Mouse (Mus musculus): ENCODE measurements around the gene Slc51b. TPM values are rescaled to one million over a fixed set of nuclear protein-coding genes. Genes with fewer than 3 reads are reported as not detected.

Slc51b gene
- total RNA-seq, 2 experiments from 2014 or later, result not detected

GRCm38 (mm10) chr9:65375163-65375934, 47.4 kb downstream of the Slc51b start:
- intact Hi-C loops (cut with DNase I), result no loop called here
- DNase-seq, result no peak

GRCm38 (mm10) chr9:65374468-65375162, 48.1 kb downstream of the Slc51b start:
- DNase-seq, result peak in 1 of 2 experiments; percentile 35
- intact Hi-C loops (cut with DNase I), result no loop called here

GRCm38 (mm10) chr9:65372449-65372848, 50.3 kb downstream of the Slc51b start:
- intact Hi-C loops (cut with DNase I), result loop anchor here (2.0 kb wide), 1 partner anchor 60 kb away; no protein-coding TSS in a partner anchor
- DNase-seq, result peak in 1 of 2 experiments; percentile 71

DNA sequence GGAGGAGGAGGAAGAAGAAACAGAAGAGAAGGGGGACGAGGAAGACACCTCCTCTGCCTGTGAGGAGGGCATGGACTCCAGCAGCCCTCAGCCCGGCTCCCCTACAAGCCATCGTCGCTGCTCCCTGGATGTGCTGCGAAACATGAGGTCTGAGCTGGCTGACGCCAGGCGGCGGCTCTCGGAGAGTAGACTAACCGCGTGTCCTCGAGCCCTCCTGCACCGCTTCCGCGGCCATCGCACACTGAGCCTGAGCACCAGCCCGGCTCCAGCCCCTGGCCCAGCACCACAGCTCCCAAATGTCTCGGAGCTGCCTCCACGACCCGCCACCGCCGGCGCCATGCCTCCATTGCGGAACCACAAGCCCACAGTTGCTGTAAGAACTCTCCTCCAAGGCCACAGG, 51.0 kb downstream of the Slc51b start:
- intact Hi-C loops (cut with DNase I), result loop anchor here (2.0 kb wide), 1 partner anchor 61 kb away; no protein-coding TSS in a partner anchor
- no peak for DNase-seq

GRCm38 (mm10) chr9:65365721-65366120, 57.0 kb downstream of the Slc51b start:
- no peak for DNase-seq
- intact Hi-C loops (cut with DNase I), result no loop called here

DNA sequence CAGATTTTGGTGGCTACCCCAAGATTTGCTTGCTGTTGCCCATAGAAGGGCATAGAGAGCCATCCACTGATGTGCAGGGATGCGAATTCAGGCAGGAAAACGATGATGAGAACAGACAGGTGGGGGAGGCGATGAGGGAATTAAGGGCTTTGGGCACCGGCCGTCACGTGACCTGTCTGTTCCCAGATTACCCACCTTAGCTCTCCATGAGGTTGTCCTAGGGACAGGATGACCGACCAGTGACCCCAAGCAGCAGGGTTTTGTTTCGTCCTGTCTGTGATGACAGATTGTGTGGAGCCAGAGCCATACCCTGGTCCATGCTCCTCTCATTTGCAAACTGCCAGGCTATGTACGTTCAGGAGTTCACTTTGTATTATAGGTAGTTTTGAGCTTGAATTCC, 59.1 kb downstream of the Slc51b start:
- intact Hi-C loops (cut with DNase I), result no loop called here
- DNase-seq, result no peak

Other genes starting within 250 kb of the Slc51b start
- gene Parp16, start 227.6 kb downstream of the Slc51b start, total RNA-seq (2021), result 1 to 10 TPM; 3.4 to 3.6 TPM
- gene Cilp, start 157.8 kb downstream of the Slc51b start, total RNA-seq (2021), result 1 to 10 TPM; 6.2 to 6.6 TPM
- gene Clpx, start 128.7 kb downstream of the Slc51b start, total RNA-seq (2021), result 10 to 100 TPM; 90.7 to 99.9 TPM
- gene Pdcd7, start 76.9 kb downstream of the Slc51b start, total RNA-seq (2021), result 10 to 100 TPM in 1 of 2 experiments, 1 to 10 TPM in 1; 9.6 to 11.3 TPM
- gene Ubap1l, start 61.9 kb downstream of the Slc51b start, total RNA-seq (2021), result under 1 TPM; 0.33 to 0.37 TPM
- 1 to 10 TPM; 1.2 to 1.4 TPM for gene Kbtbd13, start 31.3 kb downstream of the Slc51b start, total RNA-seq (2021)
- 10 to 100 TPM in 1 of 2 experiments, 1 to 10 TPM in 1; 9.7 to 11.6 TPM for gene Rasl12, start 24.4 kb downstream of the Slc51b start, total RNA-seq (2021)
- 1 to 10 TPM; 6.9 to 7.1 TPM for gene Mtfmt, start 12.8 kb upstream of the Slc51b start, total RNA-seq (2021)
- gene Spg21, start 38.0 kb upstream of the Slc51b start, total RNA-seq (2021), result 10 to 100 TPM; 14.7 to 16.0 TPM
- gene Ankdd1a, start 97.2 kb upstream of the Slc51b start, total RNA-seq (2021), result not detected
- 10 to 100 TPM; 14.6 TPM for gene Plekho2, start 157.1 kb upstream of the Slc51b start, total RNA-seq (2021)
- gene Pif1, start 164.2 kb upstream of the Slc51b start, total RNA-seq (2021), result 1 to 10 TPM in 1 of 2 experiments, under 1 TPM in 1; 0.79 to 1.3 TPM
- gene Rbpms2, start 206.7 kb upstream of the Slc51b start, total RNA-seq (2021), result 10 to 100 TPM; 39.1 to 40.7 TPM
- gene Oaz2, start 245.0 kb upstream of the Slc51b start, total RNA-seq (2021), result 100 to 1,000 TPM; 265 to 267 TPM